Mouse (Mus musculus) erythroblast, embryonic 14.5 days (primary cell): ENCODE results near the gene Plekhg3.

Experiments used
- GATA1 ChIP-seq: IDR thresholded peaks from 2 replicates; pipeline ENCODE4 v1.6.1; 2012; ENCODE audit warnings: low read length, inconsistent platforms, mixed read lengths
- TAL1 ChIP-seq: IDR thresholded peaks from 3 replicates; pipeline ENCODE4 v1.6.1; 2012; ENCODE audit warnings: low read length, inconsistent platforms, mixed read lengths

DNA sequence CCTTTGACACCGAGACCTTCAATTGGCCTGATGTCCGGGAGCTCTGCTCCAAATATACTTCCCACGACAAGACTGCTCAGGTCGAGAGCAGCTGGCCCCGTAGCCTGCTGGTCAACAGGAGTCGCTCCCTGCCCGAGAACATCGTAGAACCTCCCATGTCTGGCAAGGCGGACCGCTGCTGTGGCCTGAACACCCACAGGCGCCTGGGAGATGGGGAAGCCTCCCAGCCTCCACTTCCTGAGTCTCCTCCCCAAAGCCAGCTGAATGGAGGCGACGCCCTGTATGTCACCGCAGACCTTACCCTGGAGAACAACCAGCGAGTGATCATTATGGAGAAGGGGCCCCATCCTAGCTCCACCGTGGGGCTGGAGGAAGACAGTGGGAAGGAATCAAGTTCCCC lies 47.2 kb downstream of the Plekhg3 start:
- TF ChIP-seq GATA1 (no peak), TAL1 (no peak)
